Mouse (Mus musculus): ENCODE results near the gene Hnrnpul1. TPM values are rescaled to one million over a fixed set of nuclear protein-coding genes. Genes with fewer than 3 reads are reported as not detected.

Hnrnpul1 gene
- polyA plus RNA-seq, 1 experiment from 2014 or later: 31.4 TPM

- no peak for ATAC-seq (ENCODE audit: low read depth)
- 68% methylated on average over 5 of the region's 5 CpGs for WGBS (ENCODE audit: insufficient replicate concordance)
Observed at GRCm38 (mm10) chr7:25780021-25780420, 25.5 kb upstream of the Hnrnpul1 start.

GRCm38 (mm10) chr7:25768229-25768628, 13.7 kb upstream of the Hnrnpul1 start:
- no peaks in the 10 kb centered on the region for H3K36me3 ChIP-seq
- no peak overlapping the region for H3K9ac ChIP-seq
- H3K27me3 ChIP-seq: no peaks in the 10 kb centered on the region
- H3K27ac ChIP-seq: no peak overlapping the region
- no peak overlapping the region for H3K4me2 ChIP-seq
- peaks cover 4% of the 10 kb centered on the region; the same call in 1 of the 2 replicates for H3K4me1 ChIP-seq (replicated peaks)
- no peak for ATAC-seq (ENCODE audit: low read depth)
- no peak for DNase-seq
- no peaks in the 10 kb centered on the region for H3K9me3 ChIP-seq (replicated peaks)
- WGBS (ENCODE audit: insufficient replicate concordance): 66% methylated on average over 5 of the region's 5 CpGs
- H3K4me3 ChIP-seq (replicated peaks): no peak overlapping the region

More at GRCm38 (mm10) chr7:25780021-25780420, 25.5 kb upstream of the Hnrnpul1 start:
- H3K36me3 ChIP-seq: no peaks in the 10 kb centered on the region
- H3K4me2 ChIP-seq: no peak overlapping the region
- H3K4me3 ChIP-seq (replicated peaks): no peak overlapping the region
- H3K4me1 ChIP-seq (replicated peaks): peaks cover 47% of the 10 kb centered on the region
- no peaks in the 10 kb centered on the region for H3K27me3 ChIP-seq
- DNase-seq: no peak
- H3K27ac ChIP-seq: no peak overlapping the region
- no peaks in the 10 kb centered on the region for H3K9me3 ChIP-seq (replicated peaks)
- H3K9ac ChIP-seq: no peak overlapping the region

GRCm38 (mm10) chr7:25766108-25766507, 11.6 kb upstream of the Hnrnpul1 start:
- Histone ChIP-seq H3K27ac (no peak overlapping the region), H3K9ac (no peak overlapping the region), H3K27me3 (no peaks in the 10 kb centered on the region), H3K4me2 (no peak overlapping the region), H3K4me1 (replicated peaks) (peaks cover 4% of the 10 kb centered on the region; the same call in 1 of the 2 replicates), H3K9me3 (replicated peaks) (no peaks in the 10 kb centered on the region), H3K36me3 (no peaks in the 10 kb centered on the region), H3K4me3 (replicated peaks) (no peak overlapping the region)
- no peak for DNase-seq
- no peak for ATAC-seq (ENCODE audit: low read depth)
- WGBS (ENCODE audit: insufficient replicate concordance): 62% methylated on average over 6 of the region's 6 CpGs

GRCm38 (mm10) chr7:25764221-25764620, 9.7 kb upstream of the Hnrnpul1 start:
- 49% methylated on average over 5 of the region's 5 CpGs for WGBS (ENCODE audit: insufficient replicate concordance)
- H3K4me3 ChIP-seq (replicated peaks): no peak overlapping the region
- H3K4me1 ChIP-seq (replicated peaks): peaks cover 4% of the 10 kb centered on the region; the same call in 1 of the 2 replicates
- H3K36me3 ChIP-seq: no peaks in the 10 kb centered on the region
- no peak overlapping the region for H3K4me2 ChIP-seq
- H3K9ac ChIP-seq: no peak overlapping the region
- ATAC-seq (ENCODE audit: low read depth) (no peak), DNase-seq (no peak)
- peak overlapping the region; percentile 47; the same call in 1 of the 2 replicates for H3K27ac ChIP-seq
- no peaks in the 10 kb centered on the region for H3K27me3 ChIP-seq
- H3K9me3 ChIP-seq (replicated peaks): no peaks in the 10 kb centered on the region

GRCm38 (mm10) chr7:25763678-25764077, 9.1 kb upstream of the Hnrnpul1 start:
- H3K9me3 ChIP-seq (replicated peaks): no peaks in the 10 kb centered on the region
- DNase-seq: no peak
- no peak overlapping the region for H3K9ac ChIP-seq
- no peak overlapping the region for H3K4me3 ChIP-seq (replicated peaks)
- 55% methylated on average over 11 of the region's 11 CpGs for WGBS (ENCODE audit: insufficient replicate concordance)
- no peaks in the 10 kb centered on the region for H3K36me3 ChIP-seq
- no peaks in the 10 kb centered on the region for H3K27me3 ChIP-seq
- H3K4me2 ChIP-seq: no peak overlapping the region
- peak overlapping the region; percentile 11; the same call in 1 of the 2 replicates for H3K27ac ChIP-seq
- ATAC-seq (ENCODE audit: low read depth): no peak
- peaks cover 4% of the 10 kb centered on the region; the same call in 1 of the 2 replicates for H3K4me1 ChIP-seq (replicated peaks)

GRCm38 (mm10) chr7:25761354-25761753, 6.8 kb upstream of the Hnrnpul1 start:
- Histone ChIP-seq H3K9ac (no peak overlapping the region), H3K9me3 (replicated peaks) (no peaks in the 10 kb centered on the region), H3K36me3 (no peaks in the 10 kb centered on the region), H3K27me3 (no peaks in the 10 kb centered on the region), H3K4me3 (replicated peaks) (no peak overlapping the region), H3K27ac (no peak overlapping the region), H3K4me2 (no peak overlapping the region), H3K4me1 (replicated peaks) (peaks cover 8% of the 10 kb centered on the region)
- ATAC-seq (ENCODE audit: low read depth): no peak
- WGBS (ENCODE audit: insufficient replicate concordance): 72% methylated on average over 10 of the region's 10 CpGs
- no peak for DNase-seq

GRCm38 (mm10) chr7:25756011-25756410, 1.5 kb upstream of the Hnrnpul1 start:
- peak overlapping the region; percentile 97 for H3K4me3 ChIP-seq (replicated peaks)
- H3K27me3 ChIP-seq: no peaks in the 10 kb centered on the region
- no peaks in the 10 kb centered on the region for H3K9me3 ChIP-seq (replicated peaks)
- H3K4me1 ChIP-seq (replicated peaks): peaks cover 36% of the 10 kb centered on the region
- DNase-seq (peak; percentile 76), ATAC-seq (ENCODE audit: low read depth) (peak; percentile 25)
- H3K36me3 ChIP-seq: peaks cover 17% of the 10 kb centered on the region
- peak overlapping the region; percentile 96 for H3K27ac ChIP-seq
- WGBS (ENCODE audit: insufficient replicate concordance): under 1% methylated on average over 18 of the region's 18 CpGs
- H3K4me2 ChIP-seq: peak overlapping the region; percentile 92
- peak overlapping the region; percentile 74 for H3K9ac ChIP-seq

- Histone ChIP-seq H3K27ac (peak overlapping the region; percentile 96), H3K4me2 (peak overlapping the region; percentile 92), H3K4me1 (replicated peaks) (peaks cover 41% of the 10 kb centered on the region), H3K27me3 (no peaks in the 10 kb centered on the region), H3K9ac (peak overlapping the region; percentile 74), H3K9me3 (replicated peaks) (no peaks in the 10 kb centered on the region), H3K4me3 (replicated peaks) (peak overlapping the region; percentile 97), H3K36me3 (peaks cover 23% of the 10 kb centered on the region)
- DNase-seq: no peak
- peak; percentile 64 for ATAC-seq (ENCODE audit: low read depth)
- WGBS (ENCODE audit: insufficient replicate concordance): under 1% methylated on average over 15 of the region's 15 CpGs
Observed at GRCm38 (mm10) chr7:25755468-25755833, 894 bp upstream of the Hnrnpul1 start.

GRCm38 (mm10) chr7:25754439-25754737, 169 bp downstream of the Hnrnpul1 start:
- WGBS (ENCODE audit: insufficient replicate concordance): under 1% methylated on average over 30 of the region's 30 CpGs
- Histone ChIP-seq H3K36me3 (peaks cover 33% of the 10 kb centered on the region), H3K9ac (peak overlapping the region; percentile 99), H3K27ac (peak overlapping the region; percentile 96), H3K27me3 (no peaks in the 10 kb centered on the region), H3K4me1 (replicated peaks) (peaks cover 43% of the 10 kb centered on the region), H3K9me3 (replicated peaks) (no peaks in the 10 kb centered on the region), H3K4me3 (replicated peaks) (peak overlapping the region; percentile 97), H3K4me2 (peak overlapping the region; percentile 92)
- DNase-seq (no peak), ATAC-seq (ENCODE audit: low read depth) (no peak)

- H3K9me3 ChIP-seq (replicated peaks): no peaks in the 10 kb centered on the region
- ATAC-seq (ENCODE audit: low read depth) (peak; percentile 2; the same call in 1 of the 2 replicates), DNase-seq (no peak)
- peak overlapping the region; percentile 92 for H3K4me2 ChIP-seq
- WGBS (ENCODE audit: insufficient replicate concordance): under 1% methylated on average over 46 of the region's 46 CpGs
- peak overlapping the region; percentile 99 for H3K9ac ChIP-seq
- no peaks in the 10 kb centered on the region for H3K27me3 ChIP-seq
- peaks cover 39% of the 10 kb centered on the region for H3K36me3 ChIP-seq
- peak overlapping the region; percentile 96 for H3K27ac ChIP-seq
- peaks cover 43% of the 10 kb centered on the region for H3K4me1 ChIP-seq (replicated peaks)
- peak overlapping the region; percentile 97 for H3K4me3 ChIP-seq (replicated peaks)
Observed at GRCm38 (mm10) chr7:25753643-25754438, 716 bp downstream of the Hnrnpul1 start.

- H3K4me1 ChIP-seq (replicated peaks): peaks cover 43% of the 10 kb centered on the region
- H3K27me3 ChIP-seq: no peaks in the 10 kb centered on the region
- ATAC-seq (ENCODE audit: low read depth) (no peak), DNase-seq (no peak)
- peaks cover 46% of the 10 kb centered on the region for H3K36me3 ChIP-seq
- H3K27ac ChIP-seq: peak overlapping the region; percentile 96; the same call in 1 of the 2 replicates
- peak overlapping the region; percentile 99 for H3K9ac ChIP-seq
- peak overlapping the region; percentile 92 for H3K4me2 ChIP-seq
- H3K9me3 ChIP-seq (replicated peaks): no peaks in the 10 kb centered on the region
- peak overlapping the region; percentile 97 for H3K4me3 ChIP-seq (replicated peaks)
Observed at GRCm38 (mm10) chr7:25753076-25753475, 1.5 kb downstream of the Hnrnpul1 start.

- Histone ChIP-seq H3K27me3 (no peaks in the 10 kb centered on the region), H3K9me3 (replicated peaks) (no peaks in the 10 kb centered on the region), H3K9ac (no peak overlapping the region), H3K27ac (no peak overlapping the region), H3K4me3 (replicated peaks) (no peak overlapping the region), H3K4me2 (no peak overlapping the region), H3K4me1 (replicated peaks) (peaks cover 20% of the 10 kb centered on the region), H3K36me3 (peaks cover 100% of the 10 kb centered on the region)
- ATAC-seq (ENCODE audit: low read depth) (no peak), DNase-seq (no peak)
- WGBS (ENCODE audit: insufficient replicate concordance): 74% methylated on average over 3 of the region's 3 CpGs
Observed at GRCm38 (mm10) chr7:25746844-25747243, 7.7 kb downstream of the Hnrnpul1 start.

Data from liver, embryonic 13.5 days (tissue).